Mouse (Mus musculus) kidney, postnatal 36 days (tissue): ENCODE data around the gene Ap1s3.

Experiments used
- DNase-seq, 2 experiments: peaks; one replicate each; pipeline ENCODE4 v3.0.0; 2021 to 2022; ENCODE audit warnings: mixed read lengths in 2 of 2

Ap1s3 gene

GRCm38 (mm10) chr1:79589971-79590763 lies 81.6 kb downstream of the Ap1s3 start:
- DNase-seq, result peak; percentile 53 to 61

- DNase-seq, result no peak
These were observed 82.3 kb downstream of the Ap1s3 start for GRCm38 (mm10) chr1:79589424-79589823.

- DNase-seq, result peak; percentile 46 to 57
These were observed 90.6 kb downstream of the Ap1s3 start for GRCm38 (mm10) chr1:79581136-79581679.

- no peak for DNase-seq
These were observed 94.4 kb downstream of the Ap1s3 start for GRCm38 (mm10) chr1:79577357-79577756.

- DNase-seq, result no peak
These were observed 99.9 kb downstream of the Ap1s3 start for GRCm38 (mm10) chr1:79571912-79572311.

GRCm38 (mm10) chr1:79571126-79571525 lies 100.6 kb downstream of the Ap1s3 start:
- no peak for DNase-seq

- no peak for DNase-seq
These were observed 110.6 kb downstream of the Ap1s3 start for GRCm38 (mm10) chr1:79561186-79561585.
